Mouse (Mus musculus) spleen, adult 12 weeks (tissue): Measurements from ENCODE around the gene Tax1bp1.

Source experiments
- DNase-seq: peaks from one replicate; pipeline ENCODE4 v3.0.0; 2022; ENCODE audit warnings: low spot score

Gene Tax1bp1

DNA sequence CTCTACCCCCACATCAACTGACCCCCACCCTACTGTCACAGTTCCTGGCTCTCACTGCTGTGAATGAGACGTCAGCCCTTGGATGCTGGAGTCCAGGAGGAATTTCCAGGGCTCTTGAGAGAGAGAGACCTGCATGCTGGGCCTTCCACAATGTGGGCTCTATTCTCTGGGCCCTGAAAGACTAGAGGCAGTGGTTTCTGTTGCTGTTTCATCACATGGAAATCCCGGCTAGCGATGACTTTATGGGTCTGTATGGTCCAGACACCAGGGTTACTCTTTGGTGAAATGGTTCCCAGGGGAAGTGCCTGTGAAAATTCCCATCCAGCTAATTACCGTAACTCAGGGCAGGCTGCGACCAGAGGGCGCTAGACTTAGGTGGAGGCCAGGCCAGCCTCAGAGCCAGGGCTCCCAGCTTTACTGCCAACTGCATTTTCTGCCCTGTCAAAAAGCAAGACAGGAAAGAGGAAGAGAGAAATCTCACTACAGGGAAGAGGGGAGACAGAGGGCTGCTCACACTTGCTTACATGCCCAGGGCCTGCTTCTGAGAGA, 83.8 kb downstream of the Tax1bp1 start:
- no peak for DNase-seq

DNA sequence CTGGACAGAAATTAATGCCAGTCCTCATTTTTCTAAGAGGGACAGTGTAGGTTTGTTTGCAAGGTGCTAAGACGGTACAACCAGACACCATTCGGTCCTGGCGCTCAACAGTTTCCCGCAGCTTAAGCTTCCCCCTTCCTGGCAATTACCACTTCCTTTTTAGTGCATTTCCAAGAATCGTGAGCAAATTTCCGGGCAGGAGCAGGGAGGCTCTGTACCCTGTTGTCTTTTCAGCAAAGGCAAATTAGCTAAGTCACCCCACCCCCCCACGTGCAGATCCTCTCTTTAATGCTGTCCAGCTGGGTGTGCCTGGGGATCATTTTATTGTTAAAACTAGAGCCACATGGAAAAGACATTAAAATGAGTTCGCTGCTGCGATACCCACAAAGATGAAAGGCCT, 88.7 kb downstream of the Tax1bp1 start:
- DNase-seq = no peak

DNA sequence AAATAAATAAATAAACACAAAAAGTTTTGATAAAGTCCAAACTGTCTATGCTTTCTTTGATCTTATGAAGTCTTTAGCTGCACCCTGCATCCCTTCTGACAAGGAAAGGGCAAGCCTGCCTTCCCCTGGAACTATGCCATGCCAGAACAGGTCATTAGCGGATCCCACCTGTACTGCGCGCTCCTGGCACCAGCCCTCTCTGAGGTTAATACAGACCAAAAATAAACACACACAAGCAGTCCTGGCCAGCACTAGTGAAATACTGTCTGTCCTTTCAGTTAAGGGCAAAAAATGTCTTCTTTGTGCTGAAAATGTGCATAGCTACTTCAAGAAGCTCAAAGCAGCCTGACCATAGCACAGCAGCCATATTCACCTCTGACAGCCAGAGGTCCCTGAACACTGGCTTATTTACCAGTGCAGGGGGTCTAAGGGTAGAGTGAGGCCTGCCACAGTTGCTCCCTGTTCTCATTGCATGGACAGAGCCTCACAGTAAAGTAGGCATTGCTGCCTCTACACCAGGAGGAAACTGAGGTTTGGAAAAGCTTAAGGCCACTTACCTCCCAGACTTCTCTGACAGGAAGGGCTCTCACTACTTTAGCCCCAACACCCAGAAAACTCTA, 91.8 kb downstream of the Tax1bp1 start:
- no peak for DNase-seq
